Mouse (Mus musculus): ENCODE data around the gene Zeb2.

- TF ChIP-seq GATA1 (IDR thresholded peaks at IDR 0.05; ENCODE audit: borderline replicate concordance, low read length) (no peak), FLI1 (IDR thresholded peaks at IDR 0.05; ENCODE audit: low read length) (no peak)
These were observed 5.0 kb downstream of the Zeb2 start for GRCm38 (mm10) chr2:45112021-45112747.
